Mouse (Mus musculus) forebrain, postnatal 0 days (tissue): ENCODE results near the gene Cabp2. TPM values are rescaled to one million over a fixed set of nuclear protein-coding genes. Genes with fewer than 3 reads are reported as not detected.

Experiments used
- ATAC-seq: fragments of 200-750 bp; cut with Nextera tagmentation; 2 replicates; pipeline ENCODE4 v1.8.0; 2017; ENCODE audit warnings: mild to moderate bottlenecking, moderate library complexity
- DNase-seq: peaks from one replicate; pipeline ENCODE4 v3.0.0-alpha.2; 2015
- H3K27ac ChIP-seq: fragments of 300-500 bp; sonication (generic); 2 replicates; pipeline ENCODE4 v1.5.1; 2014; ENCODE audit warnings: low read depth, mild to moderate bottlenecking, antibody characterized with exemption, low read length, moderate library complexity, mixed read lengths
- H3K27me3 ChIP-seq: fragments of 300-500 bp; sonication (generic); 2 replicates; pipeline ENCODE4 v1.6.1; 2014; ENCODE audit warnings: mild to moderate bottlenecking, low read length, mixed read lengths; ENCODE audit not compliant: insufficient read depth
- H3K36me3 ChIP-seq: fragments of 300-500 bp; sonication (generic); 2 replicates; pipeline ENCODE4 v1.6.1; 2014; ENCODE audit warnings: mild to moderate bottlenecking, moderate library complexity; ENCODE audit not compliant: insufficient read depth
- H3K4me1 ChIP-seq: fragments of 300-500 bp; sonication (generic); 2 replicates; pipeline ENCODE4 v1.6.1; 2014; ENCODE audit warnings: antibody characterized with exemption; ENCODE audit not compliant: insufficient read depth
- H3K4me2 ChIP-seq: fragments of 300-500 bp; sonication (generic); 2 replicates; pipeline ENCODE4 v1.6.1; 2014; ENCODE audit warnings: low read depth, mild to moderate bottlenecking, moderate library complexity
- H3K4me3 ChIP-seq: fragments of 300-500 bp; sonication (generic); 2 replicates; pipeline ENCODE4 v1.5.1; 2014; ENCODE audit warnings: low read depth, low read length, mixed read lengths
- H3K9ac ChIP-seq: fragments of 300-500 bp; sonication (generic); 2 replicates; pipeline ENCODE4 v1.6.1; 2014; ENCODE audit warnings: mild to moderate bottlenecking
- H3K9me3 ChIP-seq: fragments of 300-500 bp; sonication (generic); 2 replicates; pipeline ENCODE4 v1.6.1; 2016; ENCODE audit warnings: low read length
- CTCF ChIP-seq: sonication (generic); IDR thresholded peaks from 2 replicates; pipeline ENCODE4 v1.5.1; 2016; ENCODE audit warnings: antibody characterized with exemption, control low read depth, low read depth
- WGBS: fragments of 180-500 bp; shearing (Covaris S2); extraction: QIAGEN DNeasy Blood & Tissue Kit; methylation state at CpG from one replicate; pipeline ENCODE4 v1.1.7; 2014; 5-methylcytosine and 5-hydroxymethylcytosine counted together
- polyA plus RNA-seq: library from polyadenylated mRNA; unstranded; fragments of >200 nt; fragmentation: Nextera tagmentation; extraction: Ambion mirVana; gene quantifications from 2 replicates; pipeline ENCODE4 v1.2.1, GENCODE M21; 2015
- total RNA-seq: library from RNA; depleted of rRNA; stranded (reverse); fragments of >200 nt; gene quantifications from 2 replicates; pipeline ENCODE4 v1.2.3, GENCODE M21; 2014

Cabp2 gene
- total and polyA plus RNA-seq, 2 experiments from 2014 or later, result not detected

DNA sequence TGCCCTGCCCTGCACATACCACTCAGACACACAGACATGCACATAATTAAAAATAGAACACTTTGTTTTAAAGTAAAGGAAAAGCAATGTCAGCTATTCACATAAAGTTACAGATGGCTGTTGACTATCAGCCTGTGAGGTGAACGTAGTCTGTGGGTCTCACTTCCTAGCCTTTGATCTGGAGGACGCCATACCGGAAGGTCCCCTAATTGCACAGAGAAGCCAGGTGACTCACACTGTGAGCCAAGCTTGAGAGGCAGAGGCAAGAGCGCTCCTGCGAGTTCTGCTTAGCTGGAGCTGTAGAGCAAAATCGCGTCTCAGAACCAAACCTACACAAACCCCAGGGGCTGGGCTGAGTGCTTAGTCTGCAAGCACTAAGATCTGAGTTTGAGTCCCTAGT lies 12.4 kb downstream of the Cabp2 start:
- H3K9ac ChIP-seq, result no peak overlapping the region
- no peaks in the 10 kb centered on the region for H3K27me3 ChIP-seq
- DNase-seq, result no peak
- H3K36me3 ChIP-seq, result no peaks in the 10 kb centered on the region
- ATAC-seq, result no peak
- H3K9me3 ChIP-seq, result no peaks in the 10 kb centered on the region
- no peak overlapping the region for H3K4me2 ChIP-seq
- 0 out of 2 replicates have a peak, but pooled peaks cover 5% of the 10 kb centered on the region for H3K4me1 ChIP-seq
- WGBS, result 71% methylated on average over 7 of the region's 7 CpGs
- TF ChIP-seq CTCF, result no peak
- no peak overlapping the region for H3K4me3 ChIP-seq
- no peak overlapping the region for H3K27ac ChIP-seq

DNA sequence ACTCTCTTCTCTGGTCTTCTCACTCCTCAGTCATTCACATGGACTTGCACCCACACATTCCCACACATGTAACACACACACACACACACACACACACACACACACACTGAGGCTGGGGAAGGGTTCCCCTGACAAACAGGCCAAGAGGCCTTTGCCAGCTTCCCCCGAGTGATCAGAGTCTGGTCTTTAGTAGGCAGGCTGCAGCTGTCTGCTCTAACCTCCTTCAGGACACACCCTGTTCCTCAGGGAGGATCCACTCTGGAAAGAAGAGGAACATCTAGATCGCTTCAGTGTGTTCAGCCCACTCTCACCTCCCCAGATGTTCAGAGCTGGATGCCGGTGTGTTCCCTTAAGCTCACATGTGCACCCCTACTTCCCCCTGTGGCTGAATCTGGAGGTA lies 13.0 kb downstream of the Cabp2 start:
- no peak overlapping the region for H3K4me3 ChIP-seq
- no peak overlapping the region for H3K9ac ChIP-seq
- no peaks in the 10 kb centered on the region for H3K9me3 ChIP-seq
- H3K36me3 ChIP-seq, result no peaks in the 10 kb centered on the region
- DNase-seq (no peak), ATAC-seq (no peak)
- 0 out of 2 replicates have a peak, but pooled peaks cover 5% of the 10 kb centered on the region for H3K4me1 ChIP-seq
- WGBS, result 85% methylated on average over 3 of the region's 3 CpGs
- H3K4me2 ChIP-seq, result no peak overlapping the region
- TF ChIP-seq CTCF, result no peak
- no peaks in the 10 kb centered on the region for H3K27me3 ChIP-seq
- H3K27ac ChIP-seq, result no peak overlapping the region

DNA sequence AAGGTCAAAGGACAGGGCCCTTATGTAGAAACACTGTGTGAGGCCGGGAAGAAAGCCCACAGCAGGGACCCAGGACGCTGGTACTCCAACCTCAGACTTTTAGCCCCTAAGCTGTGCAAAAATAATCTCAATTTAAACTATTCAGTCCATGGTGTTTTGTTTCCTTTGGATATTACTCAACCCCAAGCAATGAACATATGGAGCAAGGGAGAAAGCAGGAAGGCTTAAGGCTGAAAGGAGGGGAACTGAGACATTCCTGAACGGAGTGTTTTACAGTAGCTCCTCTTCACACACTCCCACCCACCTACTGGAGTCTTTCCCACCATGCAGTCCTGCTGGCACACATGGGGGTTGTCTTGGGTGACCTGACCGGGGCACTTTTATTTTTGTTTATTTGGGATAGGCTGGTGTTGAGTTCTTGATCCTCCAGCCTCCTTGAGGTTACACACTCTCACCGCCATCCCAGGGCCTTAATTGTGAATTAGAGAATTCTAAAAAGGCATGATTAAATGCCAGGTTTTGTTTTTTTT lies 13.5 kb downstream of the Cabp2 start:
- Histone ChIP-seq H3K4me3 (no peak overlapping the region), H3K27ac (no peak overlapping the region), H3K4me1 (0 out of 2 replicates have a peak, but pooled peaks cover 5% of the 10 kb centered on the region), H3K9ac (no peak overlapping the region), H3K9me3 (no peaks in the 10 kb centered on the region), H3K4me2 (no peak overlapping the region), H3K36me3 (no peaks in the 10 kb centered on the region), H3K27me3 (no peaks in the 10 kb centered on the region)
- no peak for ATAC-seq
- no peak for DNase-seq
- no peak for TF ChIP-seq CTCF
- 85% methylated on average over 5 of the region's 5 CpGs for WGBS

DNA sequence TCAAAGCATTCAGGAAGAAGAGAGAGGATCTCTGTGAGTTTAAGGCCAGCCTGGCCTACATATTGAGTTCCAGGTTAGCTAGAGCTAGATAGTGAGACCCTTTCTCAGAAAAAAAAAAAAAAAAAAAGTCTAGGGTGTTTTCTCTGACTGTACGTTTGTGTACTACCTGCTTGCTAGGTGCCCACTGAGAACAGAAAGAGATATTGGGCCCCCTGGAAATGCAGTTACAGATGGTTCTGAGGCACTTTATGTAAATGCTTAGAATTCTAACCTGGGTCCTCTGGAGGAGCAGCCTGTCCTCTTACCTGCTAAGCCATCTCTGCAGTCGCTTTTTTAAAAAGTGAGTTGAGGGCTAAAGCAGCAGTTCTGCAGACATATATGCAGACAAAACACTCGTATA lies 14.4 kb downstream of the Cabp2 start:
- H3K4me2 ChIP-seq, result peak overlapping the region; percentile 72

DNA sequence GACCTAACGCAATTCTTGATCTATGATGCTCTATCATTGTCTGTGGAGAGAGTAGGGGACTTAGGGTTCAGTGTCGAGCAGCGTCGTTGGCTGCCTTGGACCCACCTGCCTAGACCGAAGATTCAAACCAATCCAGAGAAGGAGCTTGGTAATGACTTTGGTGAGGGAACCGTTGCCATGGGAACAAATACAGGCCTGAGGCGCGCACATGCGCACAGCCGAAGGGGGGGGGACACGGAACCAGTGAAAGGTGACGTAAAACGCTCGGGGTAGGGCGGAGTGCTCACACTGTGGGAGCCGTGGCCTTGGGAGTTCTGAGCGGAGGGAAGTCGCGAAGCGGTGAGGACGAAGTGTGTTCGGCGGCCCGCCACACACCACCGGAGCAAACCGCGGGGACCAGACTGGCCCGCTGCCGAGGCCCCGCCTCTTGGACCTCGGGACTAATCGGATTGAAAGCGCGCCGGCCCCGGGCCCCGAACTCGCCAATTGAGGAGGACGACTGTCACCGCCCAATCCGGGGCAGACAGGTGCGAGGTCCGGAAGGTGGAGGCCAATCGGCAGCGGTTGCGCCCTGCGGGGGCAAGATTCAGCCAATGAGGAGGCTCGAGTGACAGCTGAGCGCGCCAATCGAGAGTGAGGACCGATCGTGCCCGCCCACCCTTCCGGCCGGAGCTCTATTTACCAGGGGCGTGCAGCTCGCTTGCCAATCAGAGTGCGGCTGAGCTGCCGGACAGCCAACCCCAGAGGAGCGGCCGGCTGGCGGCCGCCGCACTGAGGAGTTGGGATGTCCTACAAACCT lies 15.5 kb downstream of the Cabp2 start, which contains the start of gene Cdk2ap2:
TSS of gene Cdk2ap2 (plus strand) at position 541 of the 799 bp plus-strand sequence.
- Histone ChIP-seq H3K4me2 (peak within 1 kb of the TSS; percentile 72), H3K27me3 (no peaks in the 10 kb centered on the region), H3K9me3 (no peaks in the 10 kb centered on the region), H3K9ac (peak within 1 kb of the TSS; percentile 51), H3K27ac (peak within 1 kb of the TSS; percentile 80), H3K36me3 (no peaks in the 10 kb centered on the region), H3K4me1 (0 out of 2 replicates have a peak, but pooled peaks cover 11% of the 10 kb centered on the region), H3K4me3 (peak within 1 kb of the TSS; percentile 56)
- 2% methylated on average over 63 of the region's 65 CpGs for WGBS
- no peak for TF ChIP-seq CTCF
- peak; percentile 94 for ATAC-seq
- DNase-seq, result peak; percentile 99

More for the DNA sequence above, 14.4 kb downstream of the Cabp2 start:
- 73% methylated on average over 3 of the region's 3 CpGs for WGBS
- ATAC-seq (no peak), DNase-seq (no peak)
- no peaks in the 10 kb centered on the region for H3K36me3 ChIP-seq
- peak overlapping the region; percentile 51; the same call in 1 of the 2 replicates for H3K9ac ChIP-seq
- 0 out of 2 replicates have a peak, but pooled peaks cover 11% of the 10 kb centered on the region for H3K4me1 ChIP-seq
- TF ChIP-seq CTCF, result no peak
- no peaks in the 10 kb centered on the region for H3K27me3 ChIP-seq
- 0 out of 2 replicates have a peak overlapping the region, but pooled peaks have one; percentile 56 for H3K4me3 ChIP-seq
- no peaks in the 10 kb centered on the region for H3K9me3 ChIP-seq
- H3K27ac ChIP-seq, result no peak overlapping the region

DNA sequence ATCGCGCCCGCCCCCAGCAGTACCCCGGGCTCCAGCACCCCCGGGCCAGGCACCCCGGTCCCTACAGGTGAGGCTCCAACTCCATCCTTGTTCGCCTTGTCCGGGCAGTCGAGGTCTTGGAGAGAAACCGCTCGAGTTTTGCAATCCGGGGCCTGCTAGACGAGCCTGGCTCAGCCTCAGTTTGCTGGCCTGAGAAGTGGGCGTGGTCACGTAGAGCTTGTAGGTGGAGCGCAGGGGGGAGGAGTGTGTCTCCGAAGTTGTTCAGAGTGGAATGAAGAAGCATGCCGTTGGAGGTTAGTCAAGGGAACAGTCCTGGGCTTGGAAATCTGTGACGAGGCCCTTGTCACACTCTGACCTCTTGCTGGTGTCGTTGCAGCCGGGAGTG lies 16.1 kb downstream of the Cabp2 start:
- H3K4me1 ChIP-seq, result 0 out of 2 replicates have a peak, but pooled peaks cover 11% of the 10 kb centered on the region
- WGBS, result 2% methylated on average over 21 of the region's 21 CpGs
- no peak for TF ChIP-seq CTCF
- H3K27ac ChIP-seq, result 0 out of 2 replicates have a peak overlapping the region, but pooled peaks have one; percentile 36
- no peaks in the 10 kb centered on the region; the same call in 1 of the 2 replicates for H3K36me3 ChIP-seq
- peak overlapping the region; percentile 56 for H3K4me3 ChIP-seq
- H3K9ac ChIP-seq, result peak overlapping the region; percentile 39; the same call in 1 of the 2 replicates
- H3K27me3 ChIP-seq, result no peaks in the 10 kb centered on the region
- peak overlapping the region; percentile 72 for H3K4me2 ChIP-seq
- DNase-seq (no peak), ATAC-seq (no peak)
- no peaks in the 10 kb centered on the region for H3K9me3 ChIP-seq

DNA sequence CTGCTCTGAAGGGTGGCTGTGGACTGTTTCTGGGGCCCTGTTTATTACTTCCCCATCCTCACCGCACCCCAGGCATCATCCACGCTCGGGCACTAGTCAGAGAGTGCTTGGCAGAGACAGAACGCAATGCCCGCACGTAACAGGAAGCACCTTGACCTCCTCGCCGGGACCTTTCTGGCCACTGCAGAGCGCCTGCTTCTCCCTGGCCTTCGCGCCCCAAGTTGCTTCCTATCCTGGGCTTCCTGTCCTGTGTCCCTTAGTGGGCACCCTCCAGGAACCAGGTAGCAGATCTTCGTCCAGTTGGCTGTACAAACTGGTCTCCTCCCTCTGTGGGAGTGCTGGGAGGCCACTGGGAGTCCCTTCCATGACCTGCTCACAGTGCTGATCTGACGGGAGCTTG lies 17.0 kb downstream of the Cabp2 start:
- Histone ChIP-seq H3K9me3 (no peaks in the 10 kb centered on the region), H3K4me1 (0 out of 2 replicates have a peak, but pooled peaks cover 11% of the 10 kb centered on the region), H3K36me3 (peaks cover 6% of the 10 kb centered on the region), H3K9ac (no peak overlapping the region), H3K27me3 (no peaks in the 10 kb centered on the region), H3K4me3 (no peak overlapping the region), H3K4me2 (no peak overlapping the region), H3K27ac (no peak overlapping the region)
- DNase-seq (no peak), ATAC-seq (no peak)
- no peak for TF ChIP-seq CTCF
- WGBS, result 91% methylated on average over 13 of the region's 13 CpGs
